Mouse (Mus musculus) liver, embryonic 14.5 days (tissue): ENCODE data around the gene Lonp2. TPM values are rescaled to one million over a fixed set of nuclear protein-coding genes. Genes with fewer than 3 reads are reported as not detected.

Source experiments
- ATAC-seq: fragments of 200-750 bp; cut with Nextera tagmentation; 2 replicates; pipeline ENCODE4 v1.8.0; 2017; ENCODE audit warnings: moderate number of reproducible peaks, mild to moderate bottlenecking, moderate library complexity; ENCODE audit not compliant: insufficient read depth
- DNase-seq, 3 experiments: peaks; one replicate each; pipeline ENCODE4 v3.0.0-alpha.2; 2012 to 2013; ENCODE audit warnings: low read depth in 3 of 3, low spot score in 3 of 3
- H3K27ac ChIP-seq: fragments of 300-500 bp; sonication (generic); 2 replicates; pipeline ENCODE4 v1.5.1; 2014; ENCODE audit warnings: moderate library complexity, mild to moderate bottlenecking, control low read depth, inconsistent platforms
- H3K27me3 ChIP-seq: fragments of 300-500 bp; sonication (generic); 2 replicates; pipeline ENCODE4 v1.6.1; 2014; ENCODE audit warnings: mild to moderate bottlenecking, low read length, moderate library complexity; ENCODE audit not compliant: control insufficient read depth, insufficient read depth
- H3K36me3 ChIP-seq: fragments of 300-500 bp; sonication (generic); replicated peaks from 2 replicates; pipeline ENCODE4 v1.6.1; 2014; ENCODE audit warnings: low read depth; ENCODE audit not compliant: control insufficient read depth, insufficient read depth
- H3K4me1 ChIP-seq, 2 experiments: fragments of 200-500 bp in 1 of 2; fragments of 300-500 bp in 1 of 2; sonication (generic) in 1 of 2; replicated peaks; 2 replicates each; pipeline ENCODE4 v1.6.1; 2012 to 2014; ENCODE audit warnings: antibody characterized with exemption in 1 of 2, inconsistent platforms in 1 of 2, low read length in 1 of 2; ENCODE audit not compliant: control insufficient read depth in 2 of 2, insufficient read depth in 2 of 2
- H3K4me2 ChIP-seq: fragments of 300-500 bp; sonication (generic); 2 replicates; pipeline ENCODE4 v1.6.1; 2014; ENCODE audit warnings: low read depth, mild to moderate bottlenecking, control low read depth, moderate library complexity
- H3K4me3 ChIP-seq, 2 experiments: fragments of 200-500 bp in 1 of 2; fragments of 300-500 bp in 1 of 2; sonication (generic) in 1 of 2; 2 replicates each; pipeline ENCODE4 v1.5.1; 2012 to 2014; ENCODE audit warnings: low read depth in 2 of 2, low read length in 2 of 2, mild to moderate bottlenecking in 2 of 2, control low read depth in 1 of 2, inconsistent platforms in 1 of 2, moderate library complexity in 1 of 2; ENCODE audit not compliant: insufficient read depth in 1 of 2
- H3K9ac ChIP-seq: fragments of 300-500 bp; sonication (generic); replicated peaks from 2 replicates; pipeline ENCODE4 v1.6.1; 2014; ENCODE audit warnings: mild to moderate bottlenecking, control low read depth, moderate library complexity
- H3K9me3 ChIP-seq: fragments of 300-500 bp; sonication (generic); 2 replicates; pipeline ENCODE4 v1.6.1; 2016; ENCODE audit warnings: low read length, mixed read lengths; ENCODE audit not compliant: control insufficient read depth
- CTCF ChIP-seq: IDR thresholded peaks from 2 replicates; pipeline ENCODE4 v1.5.1; 2016; ENCODE audit warnings: antibody characterized with exemption, low read depth, control low read depth
- EP300 ChIP-seq: IDR thresholded peaks from 2 replicates; pipeline ENCODE4 v1.6.1; 2016; ENCODE audit warnings: antibody characterized with exemption, low read depth
- WGBS: fragments of 180-500 bp; shearing (Covaris S2); extraction: QIAGEN DNeasy Blood & Tissue Kit; methylation state at CpG from one replicate; pipeline ENCODE4 v1.1.7; 2014; ENCODE audit not compliant: insufficient replicate concordance; 5-methylcytosine and 5-hydroxymethylcytosine counted together
- polyA plus RNA-seq, 2 experiments: library from polyadenylated mRNA; depleted of rRNA in 1 of 2; stranded (reverse) in 1 of 2; unstranded in 1 of 2; fragments of >200 nt; fragmentation: Nextera tagmentation in 1 of 2; extraction: Ambion mirVana in 1 of 2; gene quantifications; 2 replicates each; pipeline versions ENCODE4 v1.2.1 to v1.2.3; 2012 to 2014

The Lonp2 gene
- polyA plus RNA-seq, 2 experiments = 16.6 to 34.2 TPM

GRCm38 (mm10) chr8:86707873-86708272 lies 84.0 kb downstream of the Lonp2 start:
- Histone ChIP-seq H3K36me3 (no peaks in the 10 kb centered on the region; the same call in 1 of the 2 replicates), H3K4me1 (peaks cover 34 to 39% of the 10 kb centered on the region in 2 experiments)
- peak; percentile 83 for ATAC-seq

DNA sequence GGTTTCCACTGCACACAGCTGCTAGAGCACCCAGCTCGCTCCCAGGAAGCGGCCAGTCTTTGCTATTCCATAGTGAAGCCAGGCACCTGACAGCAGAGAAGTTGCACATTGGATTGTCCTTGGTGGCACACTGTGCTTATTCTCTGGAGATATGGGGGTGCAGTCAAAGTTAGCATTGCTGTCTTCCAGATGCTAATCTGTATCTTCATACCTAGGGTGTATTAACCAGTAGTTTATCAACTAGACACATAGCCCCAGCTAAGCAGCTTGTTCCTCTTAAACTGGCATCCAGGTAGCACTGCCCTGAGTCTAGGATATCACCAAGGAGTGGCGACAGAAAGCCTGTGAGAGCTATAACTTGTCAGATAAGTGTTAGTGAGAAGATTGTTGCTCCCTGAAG lies 88.8 kb downstream of the Lonp2 start:
- WGBS = 56% methylated on average over 3 of the region's 3 CpGs
- Histone ChIP-seq H3K4me1 (peaks cover 19 to 28% of the 10 kb centered on the region in 2 experiments), H3K4me3 (no peak overlapping the region), H3K36me3 (peaks cover 9% of the 10 kb centered on the region), H3K9me3 (no peaks in the 10 kb centered on the region), H3K9ac (no peak overlapping the region), H3K27me3 (no peaks in the 10 kb centered on the region), H3K4me2 (no peak overlapping the region), H3K27ac (peak overlapping the region; percentile 15; the same call in 1 of the 2 replicates)
- DNase-seq = peak in 1 of 3 experiments; percentile 18
- TF ChIP-seq CTCF (no peak), EP300 (peak; percentile 63)
- peak; percentile 66 for ATAC-seq

More at GRCm38 (mm10) chr8:86707873-86708272, 84.0 kb downstream of the Lonp2 start:
- peak overlapping the region; percentile 54 for H3K4me2 ChIP-seq
- DNase-seq = peak; percentile 64 to 68 (median 66)
- no peaks in the 10 kb centered on the region for H3K9me3 ChIP-seq
- no peaks in the 10 kb centered on the region for H3K27me3 ChIP-seq
- TF ChIP-seq EP300 (peak; percentile 76), CTCF (no peak)
- no peak overlapping the region; the same call in 1 of the 2 replicates for H3K9ac ChIP-seq
- no peak overlapping the region for H3K4me3 ChIP-seq
- H3K27ac ChIP-seq = peak overlapping the region; percentile 66
- 7% methylated on average over 4 of the region's 4 CpGs for WGBS

GRCm38 (mm10) chr8:86713407-86714188 lies 89.8 kb downstream of the Lonp2 start:
- Histone ChIP-seq H3K9me3 (no peaks in the 10 kb centered on the region), H3K27me3 (no peaks in the 10 kb centered on the region), H3K27ac (no peak overlapping the region), H3K4me3 (no peak overlapping the region), H3K9ac (no peak overlapping the region), H3K4me2 (no peak overlapping the region), H3K36me3 (peaks cover 12% of the 10 kb centered on the region), H3K4me1 (peaks cover 9 to 18% of the 10 kb centered on the region in 2 experiments)
- WGBS = 84% methylated on average over 14 of the region's 14 CpGs
- ATAC-seq (no peak), DNase-seq (no peak)
- TF ChIP-seq CTCF (no peak), EP300 (no peak)

DNA sequence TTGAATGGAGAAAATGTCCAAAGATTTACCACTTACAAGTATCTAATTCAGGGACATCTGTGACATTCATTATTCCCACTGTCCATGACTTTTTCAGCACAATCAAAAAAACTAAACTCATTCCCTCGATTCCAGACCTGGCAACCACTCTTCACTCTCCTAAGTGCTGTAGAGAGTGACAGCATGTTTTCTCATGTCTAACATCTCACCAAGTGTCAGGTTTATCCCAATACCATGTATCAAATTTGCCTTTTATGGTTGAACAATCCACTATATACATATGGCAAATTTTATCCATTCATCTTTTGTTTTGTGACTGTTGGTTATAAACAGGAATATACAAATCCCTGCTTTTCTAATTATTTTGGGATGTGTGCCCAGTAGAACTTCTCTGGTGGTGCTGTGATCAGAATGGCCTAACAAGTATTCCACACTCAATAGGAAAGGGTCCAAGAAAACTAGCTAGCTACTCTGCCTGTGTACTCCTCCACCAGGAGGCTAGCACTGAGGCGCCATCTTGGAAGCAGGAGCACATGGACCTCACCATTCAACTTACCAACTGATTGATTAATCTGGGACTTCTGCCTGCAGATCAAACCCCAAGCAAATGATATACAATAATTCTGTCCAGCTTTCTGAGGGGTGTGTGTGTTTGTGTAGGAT lies 94.6 kb downstream of the Lonp2 start:
- peaks cover 9% of the 10 kb centered on the region for H3K36me3 ChIP-seq
- 78% methylated on average over 2 of the region's 2 CpGs for WGBS
- TF ChIP-seq CTCF = no peak
- no peak for TF ChIP-seq EP300

GRCm38 (mm10) chr8:86719368-86719767 lies 95.5 kb downstream of the Lonp2 start:
- no peak for ATAC-seq
- peaks cover 8% of the 10 kb centered on the region for H3K36me3 ChIP-seq
- TF ChIP-seq CTCF = no peak
- TF ChIP-seq EP300 = no peak

More for the DNA sequence above, 94.6 kb downstream of the Lonp2 start:
- Histone ChIP-seq H3K4me1 (peaks cover 0 to under 1% of the 10 kb centered on the region in 2 experiments; a peak in 1 of 4 replicates), H3K9ac (no peak overlapping the region), H3K4me2 (no peak overlapping the region), H3K27me3 (no peaks in the 10 kb centered on the region), H3K9me3 (no peaks in the 10 kb centered on the region), H3K27ac (no peak overlapping the region), H3K4me3 (no peak overlapping the region)
- ATAC-seq (no peak), DNase-seq (no peak)

More at GRCm38 (mm10) chr8:86719368-86719767, 95.5 kb downstream of the Lonp2 start:
- H3K4me2 ChIP-seq = no peak overlapping the region
- H3K27me3 ChIP-seq = no peaks in the 10 kb centered on the region
- H3K9ac ChIP-seq = no peak overlapping the region
- no peak overlapping the region for H3K4me3 ChIP-seq
- no peaks in the 10 kb centered on the region for H3K4me1 ChIP-seq
- no peaks in the 10 kb centered on the region for H3K9me3 ChIP-seq
- WGBS = 56% methylated on average over 1 of the region's 1 CpGs
- DNase-seq = no peak
- no peak overlapping the region for H3K27ac ChIP-seq
